Mouse (Mus musculus) brain, embryonic 14.5 days (tissue): ENCODE measurements around the gene Ddx54.

ENCODE experiments used
- CTCF ChIP-seq: fragments of 200-500 bp; IDR thresholded peaks from 2 replicates; pipeline ENCODE4 v1.5.1; 2012; ENCODE audit warnings: inconsistent platforms, mild to moderate bottlenecking, moderate library complexity, borderline replicate concordance; ENCODE audit not compliant: insufficient read depth, insufficient read length; ENCODE audit errors: extremely low read depth
- POLR2A ChIP-seq: fragments of 200-500 bp; IDR thresholded peaks from 2 replicates; pipeline ENCODE4 v1.6.1; 2012; ENCODE audit warnings: mild to moderate bottlenecking, inconsistent platforms, borderline replicate concordance; ENCODE audit not compliant: poor library complexity, insufficient read depth, insufficient read length, severe bottlenecking; ENCODE audit errors: extremely low read depth

DNA sequence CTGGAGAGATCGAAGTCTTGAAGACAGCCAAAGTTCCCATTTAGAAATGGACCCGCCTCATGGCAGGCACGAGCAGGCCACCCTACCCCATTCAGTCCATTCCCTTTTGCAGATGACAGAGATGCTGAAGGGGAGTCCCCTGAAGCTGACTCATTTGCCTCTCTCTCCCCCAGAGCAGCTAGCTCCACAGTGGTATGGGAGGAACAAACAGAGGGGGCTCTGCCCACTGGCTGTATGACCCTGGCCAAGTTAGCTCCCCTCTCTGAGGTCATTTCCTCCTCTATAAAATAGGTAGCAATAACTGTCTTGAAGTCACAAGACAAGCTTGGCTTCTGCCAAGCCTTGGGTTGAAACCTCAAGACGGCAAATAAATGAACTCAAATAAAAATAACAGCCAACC lies 29.0 kb upstream of the Ddx54 start:
- TF ChIP-seq CTCF (no peak), POLR2A (no peak)
